Mouse (Mus musculus): ENCODE measurements around the gene Wwox. TPM values are rescaled to one million over a fixed set of nuclear protein-coding genes. Genes with fewer than 3 reads are reported as not detected.

The Wwox gene
- total and polyA plus RNA-seq, 3 experiments = 7.8 to 11.5 (median 9.1) TPM

DNA sequence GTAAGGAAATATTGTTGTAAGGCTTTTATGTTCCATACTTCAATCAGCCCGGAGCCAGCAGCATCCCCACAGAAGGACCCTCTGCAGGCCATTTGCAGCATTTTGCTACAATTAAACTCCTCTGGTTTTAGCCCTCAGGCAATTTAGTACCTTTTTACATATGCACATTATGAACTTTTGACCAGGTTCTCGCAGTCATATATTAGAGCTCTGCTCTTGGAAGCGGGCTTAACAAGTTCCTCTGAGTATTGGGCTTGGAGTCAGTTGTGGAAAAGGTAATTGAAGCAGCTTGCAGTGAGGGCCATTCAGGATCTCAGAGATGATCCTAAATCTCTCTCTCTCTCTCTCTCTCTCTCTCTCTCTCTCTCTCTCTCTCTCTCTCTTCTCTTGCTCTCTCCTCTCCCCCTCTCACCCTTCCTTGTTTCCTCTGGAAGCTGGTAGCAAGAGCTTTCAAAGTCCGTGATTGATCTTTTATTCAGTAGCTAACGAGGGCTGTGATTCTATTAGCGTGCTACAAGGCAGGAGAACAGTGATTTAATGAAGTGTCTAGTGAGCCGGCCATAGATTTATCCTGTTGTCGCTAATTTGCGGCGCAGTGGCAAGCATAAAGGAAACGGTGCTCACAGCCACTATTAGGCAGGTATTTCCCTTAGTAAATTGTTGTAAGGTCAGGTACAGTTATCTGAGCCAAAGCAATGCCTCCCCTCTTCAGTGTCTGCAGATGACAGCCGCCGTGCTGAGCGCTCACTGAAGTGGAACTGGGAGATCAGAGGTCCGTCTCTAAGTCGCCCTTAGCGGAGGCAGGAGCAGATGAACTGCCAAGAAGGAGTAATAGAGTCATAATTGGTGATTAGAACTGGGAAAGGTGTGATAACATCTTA is 292.0 kb downstream of the Wwox start:
- H3K4me2 ChIP-seq (ENCODE audit: insufficient read depth, low read depth, poor library complexity, severe bottlenecking) = no peak overlapping the region
- H3K9me3 ChIP-seq (replicated peaks; ENCODE audit: low read length) = no peaks in the 10 kb centered on the region
- no peaks in the 10 kb centered on the region for H3K4me1 ChIP-seq (ENCODE audit: control insufficient read depth in 1 of 2, insufficient read depth in 2 of 2)
- no peak for DNase-seq (ENCODE audit: extremely low read depth)
- in situ Hi-C loops (cut with MboI; ENCODE audit: low pct_ligation_motif_present, low pct_unique_long_range_greater_than_20kb, low sequenced_read_pairs) (no loop called here), dilution Hi-C loops (cut with MboI; ENCODE audit: extremely low pct_ligation_motif_present, extremely low pct_unique_long_range_greater_than_20kb, low sequenced_read_pairs) (no loop called here)
- TF ChIP-seq ZNF384 (IDR thresholded peaks at IDR 0.05; ENCODE audit: low read depth, low read length) = no peak
- TF ChIP-seq POLR2A (IDR thresholded peaks at IDR 0.05; ENCODE audit: low read depth, low read length) = no peak
- no peak for TF ChIP-seq MAX (IDR thresholded peaks at IDR 0.05; ENCODE audit: low read length)
- TF ChIP-seq SMC3 (IDR thresholded peaks at IDR 0.05; ENCODE audit: low read depth, low read length) = no peak
- no peak for TF ChIP-seq ETS1 (conservative IDR thresholded peaks at IDR 0.05; ENCODE audit: low read depth, low read length)
- TF ChIP-seq KAT2A (IDR thresholded peaks at IDR 0.05; ENCODE audit: insufficient replicate concordance, low read length) = no peak
- no peak for TF ChIP-seq BHLHE40 (IDR thresholded peaks at IDR 0.05; ENCODE audit: low read depth, low read length)
- no peak for TF ChIP-seq TCF12 (IDR thresholded peaks at IDR 0.05; ENCODE audit: low read depth, low read length)
- TF ChIP-seq MYC (IDR thresholded peaks at IDR 0.05; ENCODE audit: low read depth, low read length) = no peak
- TF ChIP-seq EP300 (IDR thresholded peaks at IDR 0.05; ENCODE audit: low read length) = no peak
- TF ChIP-seq ZC3H11A (IDR thresholded peaks at IDR 0.05; ENCODE audit: low read depth, low read length) = no peak
- TF ChIP-seq POLR2AphosphoS2 (IDR thresholded peaks at IDR 0.05; ENCODE audit: low read depth, low read length) = no peak
- H3K4me3 ChIP-seq (replicated peaks in 1 of 3; ENCODE audit: low read depth in 2 of 3, low read length in 2 of 3, poor library complexity in 1 of 3) = no peak overlapping the region
- H3K79me2 ChIP-seq (replicated peaks; ENCODE audit: control insufficient read depth, extremely low read depth, insufficient read depth, poor library complexity, severe bottlenecking) = no peaks in the 10 kb centered on the region
- no peaks in the 10 kb centered on the region for H3K36me3 ChIP-seq (replicated peaks in 1 of 2; ENCODE audit: control insufficient read depth in 1 of 2, insufficient read depth in 1 of 2, low read length in 1 of 2)
- no peak overlapping the region for H3K9ac ChIP-seq (ENCODE audit: insufficient read depth, low read depth)
- no peaks in the 10 kb centered on the region for H3K27me3 ChIP-seq (replicated peaks)
- H3K27ac ChIP-seq (ENCODE audit: insufficient read depth, low read depth) = no peak overlapping the region

- Histone ChIP-seq H3K36me3 (replicated peaks in 1 of 2; ENCODE audit: control insufficient read depth in 1 of 2, insufficient read depth in 1 of 2, low read length in 1 of 2) (no peaks in the 10 kb centered on the region), H3K79me2 (replicated peaks; ENCODE audit: control insufficient read depth, extremely low read depth, insufficient read depth, poor library complexity, severe bottlenecking) (no peaks in the 10 kb centered on the region), H3K9ac (ENCODE audit: insufficient read depth, low read depth) (no peak overlapping the region), H3K4me2 (ENCODE audit: insufficient read depth, low read depth, poor library complexity, severe bottlenecking) (no peak overlapping the region), H3K4me3 (replicated peaks in 1 of 3; ENCODE audit: low read depth in 2 of 3, low read length in 2 of 3, poor library complexity in 1 of 3) (no peak overlapping the region), H3K27ac (ENCODE audit: insufficient read depth, low read depth) (no peak overlapping the region), H3K9me3 (replicated peaks; ENCODE audit: low read length) (peaks cover 4% of the 10 kb centered on the region), H3K27me3 (replicated peaks) (no peaks in the 10 kb centered on the region), H3K4me1 (ENCODE audit: control insufficient read depth in 1 of 2, insufficient read depth in 2 of 2) (no peaks in the 10 kb centered on the region)
- in situ Hi-C loops (cut with MboI; ENCODE audit: low pct_ligation_motif_present, low pct_unique_long_range_greater_than_20kb, low sequenced_read_pairs) (no loop called here), dilution Hi-C loops (cut with MboI; ENCODE audit: extremely low pct_ligation_motif_present, extremely low pct_unique_long_range_greater_than_20kb, low sequenced_read_pairs) (no loop called here)
- no peak for DNase-seq (ENCODE audit: extremely low read depth)
- no peak for TF ChIP-seq NELFE (IDR thresholded peaks at IDR 0.05; ENCODE audit: low read depth, low read length)
- TF ChIP-seq RCOR1 (conservative IDR thresholded peaks at IDR 0.05; ENCODE audit: low read depth, low read length) = no peak
These were observed 303.9 kb downstream of the Wwox start for GRCm38 (mm10) chr8:114743185-114743915.
